Mouse (Mus musculus) ES-Bruce4 (cell line): ENCODE measurements around the gene Ewsr1. TPM values are rescaled to one million over a fixed set of nuclear protein-coding genes. Genes with fewer than 3 reads are reported as not detected.

ENCODE experiments used
- H3K27ac ChIP-seq: 2 replicates; pipeline ENCODE4 v1.5.1; 2012; ENCODE audit warnings: low read length, inconsistent platforms; ENCODE audit not compliant: insufficient read depth
- H3K27me3 ChIP-seq: 2 replicates; pipeline ENCODE4 v1.6.1; 2012; ENCODE audit warnings: mild to moderate bottlenecking, low read length, inconsistent platforms; ENCODE audit not compliant: control insufficient read depth, poor library complexity, insufficient read depth, severe bottlenecking
- H3K36me3 ChIP-seq: 2 replicates; pipeline ENCODE4 v1.6.1; 2012; ENCODE audit warnings: inconsistent platforms, mild to moderate bottlenecking, low read length, moderate library complexity; ENCODE audit not compliant: control insufficient read depth, poor library complexity, insufficient read depth, severe bottlenecking
- H3K4me1 ChIP-seq: one replicate; pipeline ENCODE4 v1.8.1; 2011; ENCODE audit warnings: low read length; ENCODE audit not compliant: control insufficient read depth, insufficient read depth
- H3K4me3 ChIP-seq: 2 replicates; pipeline ENCODE4 v1.5.1; 2011; ENCODE audit warnings: low read depth, mild to moderate bottlenecking, low read length
- H3K9ac ChIP-seq: 2 replicates; pipeline ENCODE4 v1.6.1; 2012; ENCODE audit warnings: low read depth, mild to moderate bottlenecking, inconsistent platforms; ENCODE audit not compliant: poor library complexity, severe bottlenecking
- H3K9me3 ChIP-seq: replicated peaks from 2 replicates; pipeline ENCODE4 v1.6.1; 2012; ENCODE audit warnings: mild to moderate bottlenecking, low read length, inconsistent platforms; ENCODE audit not compliant: control insufficient read depth, poor library complexity, insufficient read depth, severe bottlenecking
- CTCF ChIP-seq: IDR thresholded peaks from one replicate; pipeline ENCODE4 v1.8.1; 2011; ENCODE audit warnings: low read depth, low read length
- EP300 ChIP-seq: IDR thresholded peaks from 2 replicates; pipeline ENCODE4 v1.6.1; 2011; ENCODE audit warnings: low read depth, low read length; ENCODE audit not compliant: insufficient read depth
- POLR2A ChIP-seq: IDR thresholded peaks from one replicate; pipeline ENCODE4 v1.8.1; 2011; ENCODE audit warnings: low read length; ENCODE audit not compliant: insufficient read depth
- polyA plus RNA-seq: library from polyadenylated mRNA; stranded (reverse); fragments of >200 nt; gene quantifications from 2 replicates; pipeline ENCODE4 v1.2.4, GENCODE M21; 2011; ENCODE audit warnings: low read depth; ENCODE audit not compliant: missing spikeins, insufficient read depth, insufficient read length

The Ewsr1 gene
- polyA plus RNA-seq, 1 experiment: 1,045 TPM

GRCm38 (mm10) chr11:5028228-5028627 is 70.8 kb downstream of the Ewsr1 start:
- no peak overlapping the region for H3K27ac ChIP-seq
- TF ChIP-seq CTCF (no peak), EP300 (no peak)
- H3K9me3 ChIP-seq: no peaks in the 10 kb centered on the region
- no peak overlapping the region for H3K9ac ChIP-seq
- no peak overlapping the region for H3K4me3 ChIP-seq
- no peaks in the 10 kb centered on the region for H3K27me3 ChIP-seq
- H3K4me1 ChIP-seq: no peaks in the 10 kb centered on the region
- H3K36me3 ChIP-seq: peaks cover 21% of the 10 kb centered on the region; the same call in 1 of the 2 replicates

DNA sequence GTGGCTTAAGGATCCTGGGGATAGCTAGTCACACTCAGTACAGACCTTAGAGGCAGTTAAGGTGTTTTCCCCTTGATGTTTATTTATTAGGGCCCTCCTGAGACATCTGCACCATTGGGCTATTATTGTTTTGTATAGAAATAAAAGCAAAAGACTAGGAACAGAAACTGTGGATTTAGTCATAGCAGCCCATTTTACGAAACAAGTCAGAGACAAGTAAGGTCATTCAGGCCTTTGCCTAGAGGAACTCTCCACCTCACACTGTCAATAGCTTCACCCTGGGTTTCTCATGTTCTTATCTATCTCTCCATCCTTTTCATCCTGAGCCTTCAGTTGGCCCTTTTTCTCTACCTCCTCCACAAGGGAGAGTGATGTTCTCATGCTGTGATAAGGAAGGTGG is 74.0 kb downstream of the Ewsr1 start:
- H3K4me3 ChIP-seq: no peak overlapping the region
- H3K9ac ChIP-seq: no peak overlapping the region
- TF ChIP-seq CTCF (no peak), EP300 (no peak), POLR2A (no peak)
- no peaks in the 10 kb centered on the region for H3K27me3 ChIP-seq
- no peaks in the 10 kb centered on the region for H3K9me3 ChIP-seq
- H3K36me3 ChIP-seq: peaks cover 18% of the 10 kb centered on the region; the same call in 1 of the 2 replicates
- no peaks in the 10 kb centered on the region for H3K4me1 ChIP-seq
- no peak overlapping the region for H3K27ac ChIP-seq

Other genes starting within 250 kb of the Ewsr1 start
- 77.7 and 81.5 TPM in 2 replicates for gene Nf2, start 249.7 kb downstream of the Ewsr1 start, polyA plus RNA-seq
- gene Nipsnap1, start 225.3 kb downstream of the Ewsr1 start, polyA plus RNA-seq: 83.4 and 91.2 TPM in 2 replicates
- gene Thoc5, start 203.9 kb downstream of the Ewsr1 start, polyA plus RNA-seq: 51.3 and 52.3 TPM in 2 replicates
- 1.5 and 2.2 TPM in 2 replicates for gene Nefh, start 151.2 kb downstream of the Ewsr1 start, polyA plus RNA-seq
- gene Ap1b1, start 112.4 kb downstream of the Ewsr1 start, polyA plus RNA-seq: 55.4 and 61.2 TPM in 2 replicates
- 4.2 and 4.4 TPM in 2 replicates for gene Rasl10a, start 41.1 kb downstream of the Ewsr1 start, polyA plus RNA-seq
- 28.4 and 31.8 TPM in 2 replicates for gene Gas2l1, start 33.9 kb downstream of the Ewsr1 start, polyA plus RNA-seq
- gene Rhbdd3, start 340 bp downstream of the Ewsr1 start, polyA plus RNA-seq: 18.3 and 20.3 TPM in 2 replicates
- 5.9 and 6.7 TPM in 2 replicates for gene Emid1, start 53.0 kb upstream of the Ewsr1 start, polyA plus RNA-seq
- 27.8 and 30.2 TPM in 2 replicates for gene Kremen1, start 162.3 kb upstream of the Ewsr1 start, polyA plus RNA-seq